Mouse (Mus musculus) limb, embryonic 12.5 days (tissue): ENCODE measurements at regions not wholly inside any gene's neighbourhood (a gene's known extent, or its start where the extent isn't known, plus 50 kb on each side); places are given as distances from the start of the nearest gene placed in this dataset.
"Not testable (repeated sequence)": the region's sequence is repeated elsewhere in the genome, so short reads cannot be mapped to it uniquely, and the experiment has no call there.

ENCODE experiments used
- ATAC-seq: fragments of 200-750 bp; cut with Nextera tagmentation; 2 replicates; pipeline ENCODE4 v1.8.0; 2017; ENCODE audit warnings: low read depth, moderate TSS enrichment; ENCODE audit not compliant: insufficient number of reproducible peaks, insufficient read depth, low FRiP score, low TSS enrichment
- H3K27ac ChIP-seq: fragments of 300-500 bp; sonication (generic); 2 replicates; pipeline ENCODE4 v1.5.1; 2016; ENCODE audit warnings: mild to moderate bottlenecking, moderate library complexity
- H3K27me3 ChIP-seq: fragments of 300-500 bp; sonication (generic); 2 replicates; pipeline ENCODE4 v1.6.1; 2016; ENCODE audit warnings: mild to moderate bottlenecking, moderate library complexity
- H3K36me3 ChIP-seq: fragments of 300-500 bp; sonication (generic); 2 replicates; pipeline ENCODE4 v1.6.1; 2016; ENCODE audit warnings: mild to moderate bottlenecking, moderate library complexity
- H3K4me1 ChIP-seq: fragments of 300-500 bp; sonication (generic); replicated peaks from 2 replicates; pipeline ENCODE4 v1.6.1; 2016
- H3K4me2 ChIP-seq: fragments of 300-500 bp; sonication (generic); 2 replicates; pipeline ENCODE4 v1.6.1; 2016; ENCODE audit warnings: mild to moderate bottlenecking, moderate library complexity
- H3K4me3 ChIP-seq: fragments of 300-500 bp; sonication (generic); replicated peaks from 2 replicates; pipeline ENCODE4 v1.5.1; 2016; ENCODE audit warnings: mild to moderate bottlenecking
- H3K9ac ChIP-seq: fragments of 300-500 bp; sonication (generic); replicated peaks from 2 replicates; pipeline ENCODE4 v1.6.1; 2016; ENCODE audit warnings: mild to moderate bottlenecking, moderate library complexity
- H3K9me3 ChIP-seq: fragments of 300-500 bp; sonication (generic); 2 replicates; pipeline ENCODE4 v1.6.1; 2016; ENCODE audit warnings: mild to moderate bottlenecking, moderate library complexity
- WGBS: fragments of 180-500 bp; shearing (Covaris S2); methylation state at CpG from one replicate; pipeline ENCODE4 v1.1.7; 2016; 5-methylcytosine and 5-hydroxymethylcytosine counted together

DNA sequence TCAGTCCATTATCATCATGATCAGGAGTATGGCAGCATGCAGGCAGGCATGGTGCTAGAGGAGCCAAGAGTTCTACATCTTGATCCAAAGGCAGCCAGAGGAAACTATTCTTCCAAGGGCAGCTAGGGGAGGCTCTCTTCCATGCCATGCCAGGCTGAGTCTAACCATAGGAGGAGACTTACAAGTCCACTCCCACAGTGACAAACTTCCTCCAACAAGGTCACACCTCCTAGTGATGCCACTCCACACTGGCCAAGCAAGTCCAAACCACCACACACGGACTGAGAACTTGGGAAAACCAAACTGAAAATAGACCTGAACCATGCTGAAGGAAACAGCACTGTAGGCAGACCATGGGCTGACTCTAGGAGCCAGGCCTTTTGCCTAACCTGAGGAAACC is 197.4 kb downstream of the Prex1 start:
- Histone ChIP-seq H3K4me3 (no peak overlapping the region), H3K4me2 (no peak overlapping the region), H3K9me3 (no peaks in the 10 kb centered on the region), H3K36me3 (no peaks in the 10 kb centered on the region), H3K4me1 (peaks cover 22% of the 10 kb centered on the region), H3K9ac (no peak overlapping the region), H3K27me3 (no peaks in the 10 kb centered on the region), H3K27ac (no peak overlapping the region)
- whole genome bisulfite sequencing: 96% methylated on average over 1 of the region's 1 CpGs
- no peak for ATAC-seq

DNA sequence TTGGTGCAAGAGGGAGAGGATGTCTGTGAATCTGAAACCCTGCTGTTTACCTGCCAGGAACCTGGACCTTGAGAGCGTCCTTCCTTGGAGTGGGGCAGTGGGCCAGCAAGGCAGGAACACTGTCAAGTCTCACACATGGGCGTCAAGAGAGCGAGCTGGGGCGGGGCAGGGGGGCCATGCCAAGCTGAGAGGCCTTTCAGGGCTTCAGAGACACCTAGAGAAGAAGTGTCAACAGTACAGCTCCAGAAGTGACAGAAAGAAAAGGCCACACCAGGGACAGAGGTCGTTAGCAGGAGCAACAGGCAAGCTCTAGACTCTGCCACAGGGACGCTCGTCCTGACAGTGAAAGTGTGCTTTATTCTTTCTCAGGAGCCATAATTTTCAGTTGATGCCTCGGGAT is 199.0 kb downstream of the Prex1 start:
- 24% methylated on average over 8 of the region's 8 CpGs for WGBS
- no peaks in the 10 kb centered on the region for H3K9me3 ChIP-seq
- no peak overlapping the region for H3K27ac ChIP-seq
- peaks cover 35% of the 10 kb centered on the region for H3K4me1 ChIP-seq
- no peak for ATAC-seq
- no peak overlapping the region for H3K9ac ChIP-seq
- H3K27me3 ChIP-seq: no peaks in the 10 kb centered on the region
- no peak overlapping the region for H3K4me2 ChIP-seq
- no peak overlapping the region for H3K4me3 ChIP-seq
- H3K36me3 ChIP-seq: no peaks in the 10 kb centered on the region

DNA sequence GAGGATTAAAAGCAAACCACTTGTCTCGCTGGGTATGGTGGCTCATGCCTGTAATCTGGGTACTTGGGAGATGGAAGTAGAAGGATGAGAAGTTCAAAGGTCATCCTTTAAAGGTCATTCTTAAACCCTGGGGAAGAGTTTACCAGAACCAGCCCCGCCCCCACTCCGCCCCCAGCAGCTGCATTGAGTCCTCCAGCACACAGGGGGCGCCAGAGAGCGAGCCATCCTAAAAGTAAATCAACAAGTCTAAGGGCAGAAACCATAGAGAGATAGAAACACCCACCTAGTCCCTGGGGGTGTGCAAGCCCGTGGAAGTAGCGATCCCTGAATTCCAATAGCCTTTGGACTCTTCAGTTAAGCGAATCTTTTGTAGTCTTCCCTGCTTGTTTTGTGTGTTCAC is 201.1 kb downstream of the Prex1 start:
- Histone ChIP-seq H3K9ac (no peak overlapping the region), H3K27ac (no peak overlapping the region), H3K4me2 (no peak overlapping the region), H3K36me3 (no peaks in the 10 kb centered on the region), H3K4me1 (peaks cover 35% of the 10 kb centered on the region), H3K27me3 (no peaks in the 10 kb centered on the region), H3K4me3 (no peak overlapping the region), H3K9me3 (peaks cover 10% of the 10 kb centered on the region)
- 86% methylated on average over 8 of the region's 8 CpGs for WGBS
- ATAC-seq: no peak

DNA sequence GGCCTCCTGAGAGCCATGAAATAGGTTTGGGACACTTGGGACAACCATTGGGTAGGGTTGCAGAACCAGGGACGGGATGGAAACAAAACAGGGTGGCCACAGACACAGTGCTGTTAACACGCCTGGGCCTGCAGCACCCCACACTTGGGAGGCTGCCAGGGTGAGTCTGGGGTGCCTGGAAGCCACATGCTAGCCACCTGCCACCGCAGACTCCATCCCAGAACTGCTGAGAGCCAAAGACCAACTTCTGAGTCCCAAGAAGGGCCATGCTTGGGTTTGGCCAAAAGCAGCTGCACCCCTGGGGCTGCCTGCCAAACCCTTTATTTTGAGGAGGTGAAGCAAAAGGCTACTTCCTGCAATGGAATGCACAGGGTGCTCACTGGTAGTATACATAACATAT is 202.2 kb downstream of the Prex1 start:
- not testable (repeated sequence) for H3K9ac ChIP-seq, ATAC-seq, H3K27me3 ChIP-seq, H3K36me3 ChIP-seq, H3K4me3 ChIP-seq, H3K27ac ChIP-seq, H3K4me2 ChIP-seq
- peaks cover 10% of the 10 kb centered on the region for H3K9me3 ChIP-seq
- H3K4me1 ChIP-seq: peaks cover 25% of the 10 kb centered on the region; the same call in 1 of the 2 replicates
- whole genome bisulfite sequencing: 79% methylated on average over 3 of the region's 3 CpGs

DNA sequence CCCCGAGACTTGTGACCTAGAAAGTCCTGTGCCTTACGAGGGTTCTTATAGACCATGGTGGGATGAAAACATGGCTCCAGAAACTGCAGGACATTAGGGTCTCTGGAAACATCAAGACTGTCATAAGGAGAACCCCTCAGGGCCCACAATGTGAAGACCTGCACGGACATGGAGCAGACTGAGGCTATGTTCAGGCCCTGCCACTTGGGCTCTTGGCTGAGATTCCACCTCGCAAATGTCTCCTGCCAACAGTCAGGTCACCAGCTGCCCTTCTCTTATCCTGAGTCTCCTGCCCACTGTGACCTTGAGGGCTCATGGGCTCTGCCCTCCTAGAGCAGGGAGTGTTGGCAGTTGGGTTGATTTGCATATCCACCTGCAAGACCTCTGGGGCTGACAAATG is 202.9 kb downstream of the Prex1 start:
- Histone ChIP-seq H3K9ac (no peak overlapping the region), H3K4me2 (no peak overlapping the region), H3K4me1 (peaks cover 24% of the 10 kb centered on the region; the same call in 1 of the 2 replicates), H3K4me3 (no peak overlapping the region), H3K27ac (no peak overlapping the region), H3K9me3 (peaks cover 10% of the 10 kb centered on the region), H3K27me3 (no peaks in the 10 kb centered on the region), H3K36me3 (no peaks in the 10 kb centered on the region)
- ATAC-seq: no peak
- WGBS: 85% methylated on average over 4 of the region's 4 CpGs

DNA sequence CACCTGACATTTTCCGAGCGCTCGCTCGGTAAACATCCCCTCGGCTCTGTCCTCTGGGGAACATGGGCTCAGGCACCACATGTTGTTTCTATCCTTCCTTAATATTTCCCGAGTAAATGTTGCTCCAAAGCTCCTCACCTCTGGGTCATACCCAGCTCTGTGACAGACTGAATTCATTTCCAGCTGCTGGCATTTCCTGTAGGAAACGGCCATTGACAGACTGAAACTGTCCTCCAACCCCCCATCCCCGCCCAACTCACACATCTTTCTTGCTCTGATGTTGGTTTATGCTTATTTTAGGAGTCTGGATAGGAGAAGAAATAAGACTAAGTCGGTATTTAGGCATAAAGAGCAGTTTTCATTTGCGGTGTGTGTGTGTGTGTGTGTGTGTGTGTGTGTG is 204.0 kb downstream of the Prex1 start:
- no peak for ATAC-seq
- peak overlapping the region; percentile 54; the same call in 1 of the 2 replicates for H3K27ac ChIP-seq
- WGBS: 63% methylated on average over 10 of the region's 10 CpGs
- H3K4me2 ChIP-seq: no peak overlapping the region
- H3K4me3 ChIP-seq: no peak overlapping the region
- no peaks in the 10 kb centered on the region for H3K36me3 ChIP-seq
- peaks cover 10% of the 10 kb centered on the region for H3K9me3 ChIP-seq
- no peak overlapping the region for H3K9ac ChIP-seq
- H3K4me1 ChIP-seq: peaks cover 31% of the 10 kb centered on the region
- H3K27me3 ChIP-seq: no peaks in the 10 kb centered on the region

DNA sequence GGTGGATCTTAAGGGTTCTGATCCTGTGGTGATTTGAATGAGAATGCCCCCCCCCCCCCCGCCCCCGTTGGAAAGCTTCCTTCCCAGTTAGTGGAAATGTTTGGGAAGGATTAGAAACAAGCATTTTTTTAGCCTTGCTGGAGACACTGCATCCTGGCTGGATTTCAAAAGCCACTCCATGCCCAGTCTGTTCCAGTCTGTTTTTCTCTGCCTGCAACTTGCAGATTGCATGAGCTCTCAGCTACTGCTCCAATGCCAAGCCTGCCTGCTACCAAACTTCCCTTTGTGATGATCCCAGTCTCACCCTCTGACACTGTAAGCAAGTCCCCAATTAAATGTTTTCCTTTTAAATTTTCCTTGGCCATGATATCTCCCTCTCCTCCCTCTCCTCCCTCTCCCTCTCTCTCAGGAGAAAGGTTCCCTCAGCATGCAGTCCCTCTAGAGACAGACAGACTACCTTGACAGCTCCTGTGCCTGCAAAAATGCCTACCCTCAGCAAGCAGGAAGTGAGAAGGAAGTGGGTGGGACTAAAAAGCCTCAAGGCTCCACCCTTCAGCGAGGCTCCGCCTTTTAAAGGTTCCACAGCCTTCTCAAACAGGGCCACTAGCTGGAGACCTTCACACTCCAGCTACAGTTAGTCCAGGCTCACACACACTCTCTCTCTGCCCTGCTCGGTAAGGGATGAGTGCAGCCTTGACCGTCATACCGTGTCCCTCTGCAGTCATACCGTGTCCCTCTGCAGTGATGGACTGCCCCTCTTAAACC is 204.8 kb downstream of the Prex1 start:
- no peak for ATAC-seq
- Histone ChIP-seq H3K36me3 (no peaks in the 10 kb centered on the region), H3K4me2 (no peak overlapping the region), H3K27me3 (no peaks in the 10 kb centered on the region), H3K4me1 (peaks cover 37% of the 10 kb centered on the region), H3K27ac (peak overlapping the region; percentile 54; the same call in 1 of the 2 replicates), H3K9me3 (peaks cover 10% of the 10 kb centered on the region), H3K9ac (no peak overlapping the region), H3K4me3 (no peak overlapping the region)
- 80% methylated on average over 8 of the region's 8 CpGs for WGBS

DNA sequence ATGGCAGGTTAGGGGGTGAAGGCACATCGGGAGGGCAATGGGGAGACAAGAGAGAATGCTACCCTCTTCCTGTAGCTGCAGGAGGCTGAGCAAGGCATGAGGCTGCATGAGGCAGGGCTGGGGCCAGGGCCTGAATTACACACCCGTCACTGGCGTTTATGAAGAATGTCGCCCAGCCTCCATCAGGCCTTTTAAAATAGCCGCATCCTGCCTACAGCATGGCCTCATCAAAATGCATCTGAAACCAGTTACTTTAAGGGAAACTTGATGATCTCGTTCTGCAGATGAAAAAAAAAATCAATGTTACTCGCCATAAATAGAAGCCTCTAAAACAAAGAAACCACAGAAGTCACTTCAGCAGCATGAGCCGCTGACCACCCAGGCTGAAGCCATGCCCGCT is 208.3 kb downstream of the Prex1 start:
- H3K9me3 ChIP-seq: peaks cover 10% of the 10 kb centered on the region
- no peak overlapping the region for H3K4me3 ChIP-seq
- H3K36me3 ChIP-seq: no peaks in the 10 kb centered on the region
- H3K27me3 ChIP-seq: no peaks in the 10 kb centered on the region
- peak overlapping the region; percentile 66 for H3K27ac ChIP-seq
- 0 out of 2 replicates have a peak, but pooled peaks have one; percentile 39 for ATAC-seq
- H3K4me2 ChIP-seq: no peak overlapping the region
- H3K4me1 ChIP-seq: peaks cover 38% of the 10 kb centered on the region
- WGBS: 32% methylated on average over 9 of the region's 9 CpGs
- no peak overlapping the region; the same call in 1 of the 2 replicates for H3K9ac ChIP-seq

DNA sequence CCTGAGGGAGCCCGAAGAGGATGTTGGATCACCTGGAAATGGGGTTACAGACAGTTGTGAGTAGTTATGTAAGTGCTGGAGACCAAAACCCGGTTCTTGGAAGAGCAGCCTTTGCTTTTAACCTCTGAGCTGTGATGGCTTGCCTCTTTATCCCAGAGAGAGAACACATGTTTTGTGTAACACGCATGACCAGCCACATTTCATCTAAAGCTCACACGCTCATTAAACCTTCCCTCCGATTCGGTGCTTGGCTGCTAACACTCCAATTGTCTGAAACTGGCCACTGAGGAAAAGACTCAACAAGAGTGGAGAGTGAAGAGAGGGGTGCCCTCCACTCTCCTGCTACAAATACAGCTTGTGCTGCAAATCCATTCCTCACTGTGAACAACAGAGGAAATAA is 210.0 kb downstream of the Prex1 start:
- peak overlapping the region; percentile 62 for H3K27ac ChIP-seq
- no peak for ATAC-seq

DNA sequence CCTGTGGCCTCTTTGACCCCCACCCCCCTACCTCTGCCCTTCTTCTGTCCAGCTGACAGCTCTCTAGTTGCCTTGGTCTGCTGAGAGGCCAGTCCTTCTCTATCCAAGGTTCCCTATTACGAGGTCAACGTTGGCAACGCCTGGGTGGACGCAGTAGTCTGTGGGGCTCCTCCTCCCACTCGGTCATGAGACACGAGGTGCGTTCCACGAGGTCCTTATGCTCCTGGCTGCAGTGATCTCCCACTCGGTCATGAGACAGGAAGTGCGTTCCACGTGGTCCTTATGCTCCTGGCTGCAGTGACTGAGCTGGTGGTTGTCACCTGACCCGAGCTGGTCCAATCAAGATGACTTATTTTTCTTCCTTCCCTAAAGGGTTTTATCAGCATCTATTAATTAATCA is 220.7 kb downstream of the Prex1 start:
- no peaks in the 10 kb centered on the region for H3K36me3 ChIP-seq
- WGBS: 73% methylated on average over 12 of the region's 12 CpGs
- no peak for ATAC-seq
- peaks cover 51% of the 10 kb centered on the region for H3K4me1 ChIP-seq
- H3K4me2 ChIP-seq: no peak overlapping the region
- no peak overlapping the region for H3K27ac ChIP-seq
- no peak overlapping the region for H3K4me3 ChIP-seq
- H3K27me3 ChIP-seq: no peaks in the 10 kb centered on the region
- no peak overlapping the region for H3K9ac ChIP-seq
- no peaks in the 10 kb centered on the region for H3K9me3 ChIP-seq

More for the DNA sequence above, 210.0 kb downstream of the Prex1 start:
- no peaks in the 10 kb centered on the region for H3K36me3 ChIP-seq
- peaks cover 15% of the 10 kb centered on the region for H3K9me3 ChIP-seq
- H3K4me3 ChIP-seq: no peak overlapping the region
- H3K9ac ChIP-seq: no peak overlapping the region
- H3K4me2 ChIP-seq: no peak overlapping the region
- H3K27me3 ChIP-seq: no peaks in the 10 kb centered on the region
- 57% methylated on average over 6 of the region's 6 CpGs for WGBS
- H3K4me1 ChIP-seq: peaks cover 28% of the 10 kb centered on the region

DNA sequence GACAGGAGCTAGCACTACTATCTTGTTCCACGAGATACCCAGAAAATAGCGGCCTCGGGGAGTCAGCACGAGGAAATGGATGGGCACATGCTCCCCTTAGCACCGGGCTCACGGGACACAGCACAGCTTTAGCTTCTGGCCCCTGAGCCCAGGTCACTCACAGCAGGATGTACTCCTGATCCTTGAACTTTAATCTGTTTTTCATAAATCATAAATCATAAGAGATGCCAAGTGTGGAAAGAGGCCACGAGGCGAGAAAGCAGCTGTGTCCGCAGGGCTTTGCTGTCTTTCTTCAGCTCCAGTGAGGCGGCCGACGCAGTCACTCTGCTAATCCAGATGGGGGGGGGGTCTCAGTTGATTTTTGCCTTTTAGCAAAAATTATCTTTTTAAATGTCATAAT is 221.2 kb downstream of the Prex1 start:
- Histone ChIP-seq H3K4me3 (no peak overlapping the region), H3K4me1 (peaks cover 56% of the 10 kb centered on the region), H3K27me3 (no peaks in the 10 kb centered on the region), H3K36me3 (no peaks in the 10 kb centered on the region), H3K9ac (no peak overlapping the region), H3K4me2 (no peak overlapping the region), H3K9me3 (no peaks in the 10 kb centered on the region), H3K27ac (no peak overlapping the region)
- no peak for ATAC-seq
- WGBS: 74% methylated on average over 12 of the region's 12 CpGs

DNA sequence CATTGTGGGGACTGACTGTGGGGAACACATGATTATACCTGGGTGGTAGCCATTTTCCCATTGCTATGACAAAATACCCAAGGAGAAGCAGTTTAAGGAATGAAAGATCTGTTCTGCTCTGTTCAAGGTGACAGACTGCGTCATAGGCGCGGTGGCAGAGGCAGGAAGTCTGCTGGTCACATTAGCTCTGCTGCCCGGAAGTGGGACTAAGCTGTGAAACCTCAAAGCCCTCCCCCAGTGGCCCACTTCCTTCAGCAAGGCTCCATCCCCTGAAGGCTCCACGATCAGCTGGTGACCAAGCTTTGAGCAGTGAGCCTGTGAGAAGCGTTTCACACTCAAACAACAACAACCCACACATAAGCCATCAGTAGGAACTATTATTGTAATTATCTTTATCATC is 221.8 kb downstream of the Prex1 start:
- no peak for ATAC-seq
- Histone ChIP-seq H3K4me1 (peaks cover 57% of the 10 kb centered on the region), H3K9ac (no peak overlapping the region), H3K4me2 (no peak overlapping the region), H3K4me3 (no peak overlapping the region), H3K27me3 (no peaks in the 10 kb centered on the region), H3K27ac (no peak overlapping the region), H3K36me3 (no peaks in the 10 kb centered on the region), H3K9me3 (no peaks in the 10 kb centered on the region)
- WGBS: 62% methylated on average over 6 of the region's 6 CpGs
